Mouse (Mus musculus) embryonic fibroblast, embryonic 13.5 days (primary cell): Measurements from ENCODE around the gene Npepps.

Experiments used
- CTCF ChIP-seq: IDR thresholded peaks from 2 replicates; pipeline ENCODE4 v1.5.1; 2011; ENCODE audit warnings: mild to moderate bottlenecking, control low read depth, low read length, moderate library complexity, borderline replicate concordance; ENCODE audit not compliant: insufficient read depth
- POLR2A ChIP-seq: IDR thresholded peaks from 2 replicates; pipeline ENCODE4 v1.6.1; 2011; ENCODE audit warnings: low read depth, mild to moderate bottlenecking, control low read depth, low read length, moderate library complexity

- TF ChIP-seq POLR2A (no peak), CTCF (no peak)
Observed at GRCm38 (mm10) chr11:97299939-97300338, 19.5 kb upstream of the Npepps start.
